ENCODE assay signal across 29 mouse cellular contexts in the genomic region with DNA sequence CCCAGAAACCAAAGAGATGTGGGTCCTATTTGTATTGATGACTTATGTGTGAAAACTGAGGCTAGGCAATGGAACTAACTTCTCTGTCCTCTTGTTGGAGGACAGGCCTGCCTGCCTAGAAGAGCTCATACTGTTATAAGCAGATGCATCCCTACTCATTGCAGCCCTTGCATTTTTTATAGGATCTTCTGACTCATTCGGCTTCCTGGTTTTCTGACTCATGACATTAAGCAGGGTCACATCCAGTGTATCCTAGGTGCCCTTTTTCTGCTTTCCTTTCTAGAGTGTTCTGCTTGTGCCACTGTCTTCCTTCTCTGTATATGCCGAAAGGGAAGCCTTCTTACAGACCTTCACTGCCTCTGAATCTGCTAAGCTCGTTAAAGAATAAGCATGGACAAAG.
A peak's percentile ranks its signal among the peaks of the same experiment; 100 is the strongest.
DNase-seq lines count a peak whose midpoint lies in the region; ATAC-seq and TF ChIP-seq lines count a peak whose summit lies in the region.
"Had no signal": no experiment of that assay in that cellular context is flagged by ENCODE, and none has a peak within 500 bp of the region (broad histone marks: within the 10 kb centered on the region; RNA-seq: fewer than 3 reads in every experiment).

No protein-coding gene starts in this region.

- H3K9me3 ChIP-seq in intestine, postnatal 0 days (ENCODE audit: control insufficient read depth) = no peaks in the 10 kb centered on the region
- H3K9me3 ChIP-seq: embryonic facial prominence, embryonic 12.5 days; embryonic facial prominence, embryonic 15.5 days; G1E; heart, embryonic 10.5 days; heart, embryonic 13.5 days; hindbrain, embryonic 12.5 days; hindbrain, embryonic 15.5 days had no signal

- H3K4me3 ChIP-seq in macrophage (ENCODE audit: inconsistent target) = no peak overlapping the region
- H3K4me3 ChIP-seq in intestine, postnatal 0 days (ENCODE audit: low read depth, low read length) = no peak overlapping the region
- H3K4me3 ChIP-seq: embryonic facial prominence, embryonic 12.5 days; embryonic facial prominence, embryonic 15.5 days; gastrocnemius, adult 2 months; heart, adult 2 months; heart, embryonic 10.5 days; heart, embryonic 13.5 days; hindbrain, embryonic 12.5 days; hindbrain, embryonic 15.5 days had no signal

- DNase-seq in adrenal gland, adult (ENCODE audit: inconsistent age in 2 of 2, low spot score in 1 of 2) = peak; percentile 31 to 79
- no peak for DNase-seq in adrenal gland, postnatal 14 days
- peak; percentile 12 for DNase-seq in 416B (ENCODE audit: low read depth)
- peak; percentile 59 for DNase-seq in NIH3T3 (ENCODE audit: low read depth)
- DNase-seq in heart, postnatal 25 days (ENCODE audit: low spot score) = no peak
- DNase-seq in spleen, postnatal 10 days (ENCODE audit: low spot score in 2 of 2) = no peak
- DNase-seq: adrenal gland, adult 8-10 months; adrenal gland, postnatal 36 days; cerebellum, adult 11-12 months; cerebellum, adult 8-10 months; cerebellum, postnatal 25 days; forebrain, postnatal 0 days; gastrocnemius, adult 2 months; gastrocnemius, postnatal 25 days; heart, adult 2 months; heart, postnatal 14 days; kidney, adult 11 months; kidney, adult 8-10 months had no signal

- H3K4me2 ChIP-seq in intestine, postnatal 0 days (replicated peaks; ENCODE audit: low read depth) = no peak overlapping the region
- H3K4me2 ChIP-seq: embryonic facial prominence, embryonic 12.5 days; embryonic facial prominence, embryonic 15.5 days; heart, embryonic 13.5 days; hindbrain, embryonic 12.5 days; hindbrain, embryonic 15.5 days had no signal

- H3K4me1 ChIP-seq in intestine, postnatal 0 days (replicated peaks; ENCODE audit: control insufficient read depth, insufficient read depth, low read length) = no peaks in the 10 kb centered on the region
- H3K4me1 ChIP-seq: embryonic facial prominence, embryonic 12.5 days; embryonic facial prominence, embryonic 15.5 days; heart, embryonic 10.5 days; hindbrain, embryonic 12.5 days; hindbrain, embryonic 15.5 days had no signal

- 80% methylated on average over 3 of the region's 3 CpGs for WGBS in macrophage (ENCODE audit: missing documents)
- 86% methylated on average over 3 of the region's 3 CpGs for WGBS in intestine, postnatal 0 days

- TF ChIP-seq CTCF in intestine, postnatal 0 days (IDR thresholded peaks at IDR 0.05; ENCODE audit: low read depth) = no peak

- H3K27ac ChIP-seq in macrophage = peak overlapping the region; percentile 68
- H3K27ac ChIP-seq in intestine, postnatal 0 days (ENCODE audit: low read depth, low read length) = no peak overlapping the region
- H3K27ac ChIP-seq: embryonic facial prominence, embryonic 12.5 days; embryonic facial prominence, embryonic 15.5 days; gastrocnemius, adult 2 months; heart, adult 2 months; heart, embryonic 10.5 days; heart, embryonic 13.5 days; hindbrain, embryonic 12.5 days; hindbrain, embryonic 15.5 days had no signal

- H3K79me2 ChIP-seq in macrophage (ENCODE audit: inconsistent target) = no peaks in the 10 kb centered on the region

- H3K36me3 ChIP-seq in macrophage (ENCODE audit: inconsistent target) = no peaks in the 10 kb centered on the region
- H3K36me3 ChIP-seq in intestine, postnatal 0 days (ENCODE audit: control insufficient read depth, insufficient read depth) = no peaks in the 10 kb centered on the region
- H3K36me3 ChIP-seq: embryonic facial prominence, embryonic 12.5 days; embryonic facial prominence, embryonic 15.5 days; G1E; heart, embryonic 10.5 days; heart, embryonic 13.5 days; hindbrain, embryonic 12.5 days; hindbrain, embryonic 15.5 days had no signal

- intact Hi-C loops in heart, postnatal 25 days (cut with DNase I) = no loop called here

- no peak overlapping the region for H3K9ac ChIP-seq in intestine, postnatal 0 days (ENCODE audit: low read depth, low read length)
- H3K9ac ChIP-seq: embryonic facial prominence, embryonic 12.5 days; embryonic facial prominence, embryonic 15.5 days; forebrain, postnatal 0 days; heart, embryonic 13.5 days; hindbrain, embryonic 12.5 days; hindbrain, embryonic 15.5 days had no signal

- H3K27me3 ChIP-seq in intestine, postnatal 0 days (replicated peaks; ENCODE audit: control insufficient read depth, insufficient read depth, low read length) = no peaks in the 10 kb centered on the region
- H3K27me3 ChIP-seq: CH12.LX; embryonic facial prominence, embryonic 12.5 days; embryonic facial prominence, embryonic 15.5 days; heart, embryonic 13.5 days; hindbrain, embryonic 12.5 days; hindbrain, embryonic 15.5 days had no signal

- ATAC-seq in intestine, postnatal 0 days = no peak
- ATAC-seq: forebrain, embryonic 14.5 days; forebrain, postnatal 0 days had no signal

Comparison
In these comparisons a context has a peak if more than half of its experiments do, and no peak if none do; other contexts are left out.
1. DNase-seq: peak in adrenal gland, adult (2 of 2), 416B (single experiment) and NIH3T3 (single experiment); none in adrenal gland, postnatal 14 days (single experiment), heart, postnatal 25 days (single experiment) and spleen, postnatal 10 days (0 of 2).